Mouse (Mus musculus): ENCODE results near the gene Plcl2. TPM values are rescaled to one million over a fixed set of nuclear protein-coding genes. Genes with fewer than 3 reads are reported as not detected.
"Not testable (repeated sequence)": the region's sequence is repeated elsewhere in the genome, so short reads cannot be mapped to it uniquely, and the experiment has no call there.

Gene Plcl2
- polyA plus RNA-seq, 1 experiment: 6.7 TPM

GRCm38 (mm10) chr17:50557566-50558238, 48.5 kb downstream of the Plcl2 start:
- Histone ChIP-seq H3K27me3 (ENCODE audit: control insufficient read depth, insufficient read depth, low read length) (no peaks in the 10 kb centered on the region), H3K36me3 (ENCODE audit: control insufficient read depth, insufficient read depth, low read length) (no peaks in the 10 kb centered on the region; the same call in 1 of the 2 replicates), H3K4me3 (ENCODE audit: low read depth, low read length) (no peak overlapping the region), H3K27ac (ENCODE audit: insufficient read depth, low read depth, low read length) (no peak overlapping the region), H3K4me1 (ENCODE audit: control insufficient read depth, insufficient read depth, insufficient read length, low read length) (peaks cover 6% of the 10 kb centered on the region; the same call in 1 of the 2 replicates)
- WGBS: 83% methylated on average over 12 of the region's 12 CpGs
- TF ChIP-seq CTCF (IDR thresholded peaks at IDR 0.05; ENCODE audit: extremely low read depth, insufficient read length, insufficient replicate concordance, low read depth, low read length) (no peak), POLR2A (IDR thresholded peaks at IDR 0.05; ENCODE audit: low read depth, low read length) (no peak)

GRCm38 (mm10) chr17:50558239-50558625, 49.0 kb downstream of the Plcl2 start:
- H3K4me3 ChIP-seq (ENCODE audit: low read depth, low read length): no peak overlapping the region
- no peaks in the 10 kb centered on the region; the same call in 1 of the 2 replicates for H3K36me3 ChIP-seq (ENCODE audit: control insufficient read depth, insufficient read depth, low read length)
- 80% methylated on average over 4 of the region's 4 CpGs for WGBS
- TF ChIP-seq POLR2A (IDR thresholded peaks at IDR 0.05; ENCODE audit: low read depth, low read length): no peak
- TF ChIP-seq CTCF (IDR thresholded peaks at IDR 0.05; ENCODE audit: extremely low read depth, insufficient read length, insufficient replicate concordance, low read depth, low read length): no peak
- H3K27ac ChIP-seq (ENCODE audit: insufficient read depth, low read depth, low read length): no peak overlapping the region
- H3K4me1 ChIP-seq (ENCODE audit: control insufficient read depth, insufficient read depth, insufficient read length, low read length): peaks cover 6% of the 10 kb centered on the region; the same call in 1 of the 2 replicates
- no peaks in the 10 kb centered on the region for H3K27me3 ChIP-seq (ENCODE audit: control insufficient read depth, insufficient read depth, low read length)

- WGBS: 68% methylated on average over 8 of the region's 8 CpGs
- Histone ChIP-seq H3K27me3 (ENCODE audit: control insufficient read depth, insufficient read depth, low read length) (no peaks in the 10 kb centered on the region), H3K27ac (ENCODE audit: insufficient read depth, low read depth, low read length) (no peak overlapping the region), H3K4me3 (ENCODE audit: low read depth, low read length) (no peak overlapping the region), H3K4me1 (ENCODE audit: control insufficient read depth, insufficient read depth, insufficient read length, low read length) (no peaks in the 10 kb centered on the region), H3K36me3 (ENCODE audit: control insufficient read depth, insufficient read depth, low read length) (no peaks in the 10 kb centered on the region)
- TF ChIP-seq CTCF (IDR thresholded peaks at IDR 0.05; ENCODE audit: extremely low read depth, insufficient read length, insufficient replicate concordance, low read depth, low read length): no peak
- no peak for TF ChIP-seq POLR2A (IDR thresholded peaks at IDR 0.05; ENCODE audit: low read depth, low read length)
Measured at GRCm38 (mm10) chr17:50565376-50566123, 56.3 kb downstream of the Plcl2 start.

GRCm38 (mm10) chr17:50568846-50569245, 59.6 kb downstream of the Plcl2 start:
- Histone ChIP-seq H3K27ac (ENCODE audit: insufficient read depth, low read depth, low read length) (no peak overlapping the region), H3K4me3 (ENCODE audit: low read depth, low read length) (no peak overlapping the region), H3K36me3 (ENCODE audit: control insufficient read depth, insufficient read depth, low read length) (no peaks in the 10 kb centered on the region), H3K4me1 (ENCODE audit: control insufficient read depth, insufficient read depth, insufficient read length, low read length) (no peaks in the 10 kb centered on the region), H3K27me3 (ENCODE audit: control insufficient read depth, insufficient read depth, low read length) (no peaks in the 10 kb centered on the region)
- TF ChIP-seq CTCF (IDR thresholded peaks at IDR 0.05; ENCODE audit: extremely low read depth, insufficient read length, insufficient replicate concordance, low read depth, low read length): no peak
- TF ChIP-seq POLR2A (IDR thresholded peaks at IDR 0.05; ENCODE audit: low read depth, low read length): no peak
- WGBS: 85% methylated on average over 2 of the region's 2 CpGs

- 97% methylated on average over 5 of the region's 5 CpGs for WGBS
- not testable (repeated sequence) for H3K4me3 ChIP-seq (ENCODE audit: low read depth, low read length); H3K27me3 ChIP-seq (ENCODE audit: control insufficient read depth, insufficient read depth, low read length); H3K4me1 ChIP-seq (ENCODE audit: control insufficient read depth, insufficient read depth, insufficient read length, low read length); H3K36me3 ChIP-seq (ENCODE audit: control insufficient read depth, insufficient read depth, low read length); H3K27ac ChIP-seq (ENCODE audit: insufficient read depth, low read depth, low read length)
Measured at GRCm38 (mm10) chr17:50570228-50570627, 61.0 kb downstream of the Plcl2 start.

GRCm38 (mm10) chr17:50570681-50571398, 61.6 kb downstream of the Plcl2 start:
- Histone ChIP-seq H3K36me3 (ENCODE audit: control insufficient read depth, insufficient read depth, low read length) (no peaks in the 10 kb centered on the region), H3K4me1 (ENCODE audit: control insufficient read depth, insufficient read depth, insufficient read length, low read length) (peaks cover 3% of the 10 kb centered on the region; the same call in 1 of the 2 replicates), H3K27ac (ENCODE audit: insufficient read depth, low read depth, low read length) (no peak overlapping the region), H3K27me3 (ENCODE audit: control insufficient read depth, insufficient read depth, low read length) (no peaks in the 10 kb centered on the region), H3K4me3 (ENCODE audit: low read depth, low read length) (no peak overlapping the region)
- 68% methylated on average over 5 of the region's 5 CpGs for WGBS
- no peak for TF ChIP-seq CTCF (IDR thresholded peaks at IDR 0.05; ENCODE audit: extremely low read depth, insufficient read length, insufficient replicate concordance, low read depth, low read length)
- TF ChIP-seq POLR2A (IDR thresholded peaks at IDR 0.05; ENCODE audit: low read depth, low read length): no peak

GRCm38 (mm10) chr17:50574161-50574560, 65.0 kb downstream of the Plcl2 start:
- no peak for TF ChIP-seq POLR2A (IDR thresholded peaks at IDR 0.05; ENCODE audit: low read depth, low read length)
- Histone ChIP-seq H3K27me3 (ENCODE audit: control insufficient read depth, insufficient read depth, low read length) (no peaks in the 10 kb centered on the region), H3K4me1 (ENCODE audit: control insufficient read depth, insufficient read depth, insufficient read length, low read length) (peaks cover 3% of the 10 kb centered on the region; the same call in 1 of the 2 replicates), H3K4me3 (ENCODE audit: low read depth, low read length) (no peak overlapping the region), H3K36me3 (ENCODE audit: control insufficient read depth, insufficient read depth, low read length) (no peaks in the 10 kb centered on the region), H3K27ac (ENCODE audit: insufficient read depth, low read depth, low read length) (no peak overlapping the region)
- 86% methylated on average over 12 of the region's 12 CpGs for WGBS

All from small intestine, adult 2 months (tissue).